Mouse (Mus musculus) heart, postnatal 0 days (tissue): ENCODE results near the gene Tbc1d2b. TPM values are rescaled to one million over a fixed set of nuclear protein-coding genes. Genes with fewer than 3 reads are reported as not detected.

ENCODE experiments used
- ATAC-seq: fragments of 200-750 bp; cut with Nextera tagmentation; 2 replicates; pipeline ENCODE4 v1.8.0; 2017; ENCODE audit warnings: low read depth, moderate number of reproducible peaks, moderate library complexity; ENCODE audit not compliant: insufficient read depth
- DNase-seq: peaks from one replicate; pipeline ENCODE4 v3.0.0-alpha.2; 2016; ENCODE audit warnings: low spot score
- H3K27ac ChIP-seq: fragments of 300-500 bp; sonication (generic); 2 replicates; pipeline ENCODE4 v1.5.1; 2014; ENCODE audit warnings: low read depth, mild to moderate bottlenecking
- H3K27me3 ChIP-seq: fragments of 300-500 bp; sonication (generic); 2 replicates; pipeline ENCODE4 v1.6.1; 2014; ENCODE audit warnings: low read length, mixed read lengths; ENCODE audit not compliant: control insufficient read depth, insufficient read depth
- H3K36me3 ChIP-seq: fragments of 300-500 bp; sonication (generic); replicated peaks from 2 replicates; pipeline ENCODE4 v1.6.1; 2014; ENCODE audit warnings: low read length, mixed read lengths; ENCODE audit not compliant: control insufficient read depth, insufficient read depth
- H3K4me1 ChIP-seq: fragments of 300-500 bp; sonication (generic); 2 replicates; pipeline ENCODE4 v1.6.1; 2014; ENCODE audit warnings: antibody characterized with exemption; ENCODE audit not compliant: control insufficient read depth, insufficient read depth
- H3K4me2 ChIP-seq: fragments of 300-500 bp; sonication (generic); 2 replicates; pipeline ENCODE4 v1.6.1; 2014; ENCODE audit warnings: low read depth, mild to moderate bottlenecking, low read length, moderate library complexity
- H3K4me3 ChIP-seq: fragments of 300-500 bp; sonication (generic); 2 replicates; pipeline ENCODE4 v1.5.1; 2014; ENCODE audit warnings: low read depth, low read length
- H3K9ac ChIP-seq: fragments of 300-500 bp; sonication (generic); replicated peaks from 2 replicates; pipeline ENCODE4 v1.6.1; 2014; ENCODE audit warnings: low read depth, low read length, mixed read lengths
- H3K9me3 ChIP-seq: fragments of 300-500 bp; sonication (generic); replicated peaks from 2 replicates; pipeline ENCODE4 v1.6.1; 2016; ENCODE audit warnings: low read length; ENCODE audit not compliant: control insufficient read depth
- CTCF ChIP-seq: IDR thresholded peaks from 2 replicates; pipeline ENCODE4 v1.5.1; 2016; ENCODE audit warnings: antibody characterized with exemption, control low read depth, low read depth
- EP300 ChIP-seq: IDR thresholded peaks from 2 replicates; pipeline ENCODE4 v1.6.1; 2016; ENCODE audit warnings: antibody characterized with exemption, low read depth
- WGBS: fragments of 180-500 bp; shearing (Covaris S2); extraction: QIAGEN DNeasy Blood & Tissue Kit; methylation state at CpG from one replicate; pipeline ENCODE4 v1.1.7; 2014; 5-methylcytosine and 5-hydroxymethylcytosine counted together
- polyA plus RNA-seq: library from polyadenylated mRNA; unstranded; fragments of >200 nt; fragmentation: Nextera tagmentation; extraction: Ambion mirVana; gene quantifications from 2 replicates; pipeline ENCODE4 v1.2.1, GENCODE M21; 2015
- total RNA-seq: library from RNA; depleted of rRNA; stranded (reverse); fragments of >200 nt; gene quantifications from 2 replicates; pipeline ENCODE4 v1.2.3, GENCODE M21; 2014; ENCODE audit warnings: low replicate concordance

Tbc1d2b gene
- total and polyA plus RNA-seq, 2 experiments from 2014 or later: 2.9 to 24.7 TPM

GRCm38 (mm10) chr9:90195000-90195399 is 75.6 kb downstream of the Tbc1d2b start:
- Histone ChIP-seq H3K9me3 (no peaks in the 10 kb centered on the region), H3K9ac (no peak overlapping the region), H3K36me3 (peaks cover 46% of the 10 kb centered on the region), H3K4me3 (no peak overlapping the region), H3K4me2 (no peak overlapping the region), H3K4me1 (peaks cover 31% of the 10 kb centered on the region), H3K27ac (no peak overlapping the region), H3K27me3 (no peaks in the 10 kb centered on the region)
- WGBS: 78% methylated on average over 10 of the region's 10 CpGs
- ATAC-seq: no peak
- no peak for DNase-seq
- no peak for TF ChIP-seq EP300
- peak; percentile 21; the same call in 1 of the 2 replicates for TF ChIP-seq CTCF

- peaks cover 38% of the 10 kb centered on the region for H3K4me1 ChIP-seq
- H3K36me3 ChIP-seq: peaks cover 34% of the 10 kb centered on the region
- no peak overlapping the region for H3K9ac ChIP-seq
- no peaks in the 10 kb centered on the region for H3K9me3 ChIP-seq
- peak; percentile 17 for DNase-seq
- no peaks in the 10 kb centered on the region for H3K27me3 ChIP-seq
- H3K4me2 ChIP-seq: 0 out of 2 replicates have a peak overlapping the region, but pooled peaks have one; percentile 6
- TF ChIP-seq EP300: no peak
- TF ChIP-seq CTCF: no peak
- H3K4me3 ChIP-seq: no peak overlapping the region
- 46% methylated on average over 5 of the region's 5 CpGs for WGBS
- peak overlapping the region; percentile 72 for H3K27ac ChIP-seq
- ATAC-seq: no peak
These were observed 81.2 kb downstream of the Tbc1d2b start for GRCm38 (mm10) chr9:90189391-90189790.

GRCm38 (mm10) chr9:90188893-90189292 is 81.7 kb downstream of the Tbc1d2b start:
- Histone ChIP-seq H3K9ac (no peak overlapping the region), H3K27me3 (no peaks in the 10 kb centered on the region), H3K9me3 (no peaks in the 10 kb centered on the region), H3K4me3 (no peak overlapping the region), H3K4me2 (0 out of 2 replicates have a peak overlapping the region, but pooled peaks have one; percentile 6), H3K36me3 (peaks cover 29% of the 10 kb centered on the region), H3K4me1 (peaks cover 43% of the 10 kb centered on the region), H3K27ac (peak overlapping the region; percentile 72)
- WGBS: 44% methylated on average over 4 of the region's 4 CpGs
- TF ChIP-seq EP300: no peak
- no peak for TF ChIP-seq CTCF
- no peak for DNase-seq
- no peak for ATAC-seq

GRCm38 (mm10) chr9:90185356-90185910 is 85.2 kb downstream of the Tbc1d2b start:
- H3K27me3 ChIP-seq: no peaks in the 10 kb centered on the region
- H3K27ac ChIP-seq: no peak overlapping the region
- no peak for TF ChIP-seq CTCF
- TF ChIP-seq EP300: no peak
- H3K4me2 ChIP-seq: no peak overlapping the region
- peaks cover 9% of the 10 kb centered on the region for H3K36me3 ChIP-seq
- H3K4me3 ChIP-seq: no peak overlapping the region
- ATAC-seq (no peak), DNase-seq (no peak)
- no peak overlapping the region for H3K9ac ChIP-seq
- no peaks in the 10 kb centered on the region for H3K9me3 ChIP-seq
- 80% methylated on average over 8 of the region's 8 CpGs for WGBS
- peaks cover 60% of the 10 kb centered on the region for H3K4me1 ChIP-seq

- 14% methylated on average over 8 of the region's 8 CpGs for WGBS
- peak overlapping the region; percentile 26; the same call in 1 of the 2 replicates for H3K4me2 ChIP-seq
- peak; percentile 56 for DNase-seq
- H3K27ac ChIP-seq: peak overlapping the region; percentile 31; the same call in 1 of the 2 replicates
- peaks cover 22% of the 10 kb centered on the region for H3K36me3 ChIP-seq
- no peaks in the 10 kb centered on the region for H3K27me3 ChIP-seq
- no peaks in the 10 kb centered on the region for H3K9me3 ChIP-seq
- ATAC-seq: peak; percentile 57
- peaks cover 50% of the 10 kb centered on the region for H3K4me1 ChIP-seq
- TF ChIP-seq EP300 (no peak), CTCF (no peak)
- H3K9ac ChIP-seq: no peak overlapping the region
- H3K4me3 ChIP-seq: no peak overlapping the region
These were observed 86.5 kb downstream of the Tbc1d2b start for GRCm38 (mm10) chr9:90184116-90184515.

GRCm38 (mm10) chr9:90183550-90183949 is 87.1 kb downstream of the Tbc1d2b start:
- H3K36me3 ChIP-seq: peaks cover 24% of the 10 kb centered on the region
- no peak overlapping the region for H3K9ac ChIP-seq
- H3K4me2 ChIP-seq: no peak overlapping the region
- DNase-seq: no peak
- H3K27ac ChIP-seq: peak overlapping the region; percentile 59; the same call in 1 of the 2 replicates
- H3K4me3 ChIP-seq: no peak overlapping the region
- no peaks in the 10 kb centered on the region for H3K27me3 ChIP-seq
- no peak for ATAC-seq
- WGBS: 49% methylated on average over 3 of the region's 3 CpGs
- TF ChIP-seq EP300: no peak
- no peak for TF ChIP-seq CTCF
- H3K9me3 ChIP-seq: no peaks in the 10 kb centered on the region
- H3K4me1 ChIP-seq: peaks cover 44% of the 10 kb centered on the region
